Mouse (Mus musculus): Measurements from ENCODE around the gene Pttg1. TPM values are rescaled to one million over a fixed set of nuclear protein-coding genes. Genes with fewer than 3 reads are reported as not detected.

Gene Pttg1
- total RNA-seq, 2 experiments from 2014 or later = 19.1 to 20.0 TPM

DNA sequence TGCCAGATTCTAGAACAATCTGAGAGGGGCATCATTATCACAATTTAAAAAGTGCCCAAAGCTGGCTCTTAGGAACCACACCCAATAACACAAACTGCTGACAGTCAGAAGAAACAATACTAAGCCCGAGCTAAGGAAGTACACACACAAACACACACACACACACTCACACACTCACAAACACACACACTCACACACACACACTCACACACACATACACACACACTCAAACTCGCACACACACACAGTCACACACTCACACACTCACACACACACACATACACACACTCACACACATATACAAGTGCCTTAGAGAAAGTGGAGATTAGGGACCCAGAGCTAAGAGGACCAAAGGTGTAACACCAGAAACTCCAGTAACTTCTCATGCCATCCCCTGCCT is 42.5 kb downstream of the Pttg1 start:
- intact Hi-C loops (cut with DNase I) = no loop called here

GRCm38 (mm10) chr11:43380901-43381300 is 45.1 kb downstream of the Pttg1 start:
- intact Hi-C loops (cut with DNase I) = no loop called here
- no peak for DNase-seq (ENCODE audit: extremely low spot score in 1 of 2, low spot score in 2 of 2)

More for the DNA sequence above, 42.5 kb downstream of the Pttg1 start:
- DNase-seq (ENCODE audit: extremely low spot score in 1 of 2, low spot score in 2 of 2) = no peak

DNA sequence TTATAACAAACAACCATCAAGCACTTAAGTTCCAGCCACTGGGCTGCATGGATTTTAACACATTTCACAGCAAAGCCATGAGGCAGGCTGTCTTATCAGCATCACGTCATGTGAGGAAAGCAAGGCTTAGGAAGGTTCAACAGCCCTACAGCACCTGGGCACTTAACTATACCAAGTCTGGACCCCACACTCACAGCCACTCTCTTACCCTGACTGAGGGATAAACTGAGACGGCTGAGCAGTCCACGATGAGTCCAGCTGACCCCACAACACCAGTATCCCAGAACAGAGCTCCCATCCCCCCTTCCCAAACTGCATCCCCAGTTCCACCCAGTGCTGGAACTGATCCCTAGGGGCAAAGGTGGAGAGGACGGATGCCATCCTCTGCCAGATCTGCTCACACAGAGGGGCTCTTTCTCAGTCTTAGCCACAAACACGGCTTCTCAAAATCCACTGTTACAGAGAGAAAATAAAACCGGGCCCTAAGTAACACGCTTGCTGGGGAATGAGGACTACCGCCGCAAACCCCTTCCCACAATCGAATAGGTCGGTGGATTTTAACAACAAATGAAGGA is 46.1 kb downstream of the Pttg1 start:
- no peak for DNase-seq (ENCODE audit: extremely low spot score in 1 of 2, low spot score in 2 of 2)
- intact Hi-C loops (cut with DNase I) = no loop called here

- DNase-seq (ENCODE audit: extremely low spot score in 1 of 2, low spot score in 2 of 2) = no peak
- intact Hi-C loops (cut with DNase I) = no loop called here
Observed at GRCm38 (mm10) chr11:43379488-43379887, 46.6 kb downstream of the Pttg1 start.

- no peak for DNase-seq (ENCODE audit: extremely low spot score in 1 of 2, low spot score in 2 of 2)
- intact Hi-C loops (cut with DNase I) = no loop called here
Observed at GRCm38 (mm10) chr11:43377083-43377850, 48.8 kb downstream of the Pttg1 start.

DNA sequence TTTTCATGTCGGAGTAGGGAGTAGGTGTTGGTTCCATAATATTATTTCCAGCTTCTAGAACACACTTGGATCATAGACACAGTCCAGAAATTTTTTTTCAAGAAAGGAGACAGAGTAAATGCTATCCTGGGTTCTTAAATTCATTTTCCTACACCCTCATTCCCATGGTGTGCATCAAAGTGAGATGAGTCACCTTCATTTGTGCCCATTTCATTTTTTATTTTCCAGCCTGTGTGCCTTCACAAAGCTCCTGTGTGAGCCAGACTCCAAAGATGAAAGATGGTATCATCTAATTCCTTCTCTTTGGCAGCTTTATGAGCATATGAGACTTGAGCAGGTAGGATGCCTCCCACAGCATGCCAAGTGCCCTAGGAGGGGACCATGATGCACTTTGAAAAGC is 49.5 kb downstream of the Pttg1 start:
- DNase-seq (ENCODE audit: extremely low spot score in 1 of 2, low spot score in 2 of 2) = no peak
- intact Hi-C loops (cut with DNase I) = no loop called here

DNA sequence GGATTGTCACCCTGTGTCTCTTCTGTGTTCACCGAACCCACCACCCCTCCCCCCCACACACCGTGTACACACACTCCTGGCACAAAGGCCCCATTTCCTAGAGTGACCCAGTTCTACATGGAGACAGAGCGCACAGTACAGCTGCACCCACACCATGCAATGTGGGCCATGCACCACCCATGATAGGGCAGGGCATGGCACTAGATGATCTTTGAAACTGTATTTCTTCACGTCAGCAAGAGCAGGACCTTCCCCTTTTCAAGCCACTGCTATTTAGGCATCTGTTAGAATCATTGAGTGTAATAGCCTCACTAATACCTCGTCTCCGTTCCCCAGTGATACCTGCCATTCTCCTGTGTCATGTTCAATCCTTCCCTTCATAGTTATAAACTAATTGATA is 51.1 kb downstream of the Pttg1 start:
- no peak for DNase-seq (ENCODE audit: extremely low spot score in 1 of 2, low spot score in 2 of 2)
- intact Hi-C loops (cut with DNase I) = no loop called here

DNA sequence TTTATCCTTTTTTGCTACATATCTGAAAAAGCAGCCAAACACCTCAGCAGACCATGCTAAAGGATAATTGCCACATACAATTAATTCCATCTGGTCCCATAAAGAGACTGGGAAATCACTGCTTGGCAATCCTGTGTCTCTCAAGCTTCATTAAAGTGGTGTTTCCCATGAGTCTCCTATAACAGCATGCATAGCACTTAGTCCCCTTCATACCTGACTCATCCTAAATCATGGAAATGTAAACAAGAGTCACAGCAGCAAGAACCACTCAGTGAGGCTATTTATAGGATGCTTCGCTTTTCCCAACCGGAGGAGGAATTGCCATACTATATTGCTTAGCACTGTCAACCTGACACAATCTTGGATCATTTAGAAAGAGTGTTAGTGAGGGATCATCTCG is 52.7 kb downstream of the Pttg1 start:
- DNase-seq (ENCODE audit: extremely low spot score in 1 of 2, low spot score in 2 of 2) = no peak
- intact Hi-C loops (cut with DNase I) = no loop called here

GRCm38 (mm10) chr11:43371807-43372206 is 54.2 kb downstream of the Pttg1 start:
- intact Hi-C loops (cut with DNase I) = no loop called here
- no peak for DNase-seq (ENCODE audit: extremely low spot score in 1 of 2, low spot score in 2 of 2)

Small RNAs within 50 kb of the gene (microRNA-seq; reads per million reads assigned to microRNA genes)
- 827 reads per million, percentile 75 among the genes with 10 or more reads in this experiment for gene Mir146

Other genes starting within 250 kb of the Pttg1 start
- gene Slu7, start 7.5 kb upstream of the Pttg1 start, total RNA-seq (2021) = 10 to 100 TPM; 42.2 to 48.7 TPM
- gene C1qtnf2, start 48.0 kb upstream of the Pttg1 start, total RNA-seq (2021) = 1 to 10 TPM; 5.3 to 6.5 TPM
- 1 to 10 TPM; 4.4 to 5.2 TPM for gene Ccnjl, start 102.5 kb upstream of the Pttg1 start, total RNA-seq (2021)
- 1 to 10 TPM; 1.6 TPM for gene 4933415A04Rik, start 160.8 kb upstream of the Pttg1 start, total RNA-seq (2021)
- gene Fabp6, start 175.3 kb upstream of the Pttg1 start, total RNA-seq (2021) = not detected